Mouse (Mus musculus): ENCODE results near the gene Il5.

DNA sequence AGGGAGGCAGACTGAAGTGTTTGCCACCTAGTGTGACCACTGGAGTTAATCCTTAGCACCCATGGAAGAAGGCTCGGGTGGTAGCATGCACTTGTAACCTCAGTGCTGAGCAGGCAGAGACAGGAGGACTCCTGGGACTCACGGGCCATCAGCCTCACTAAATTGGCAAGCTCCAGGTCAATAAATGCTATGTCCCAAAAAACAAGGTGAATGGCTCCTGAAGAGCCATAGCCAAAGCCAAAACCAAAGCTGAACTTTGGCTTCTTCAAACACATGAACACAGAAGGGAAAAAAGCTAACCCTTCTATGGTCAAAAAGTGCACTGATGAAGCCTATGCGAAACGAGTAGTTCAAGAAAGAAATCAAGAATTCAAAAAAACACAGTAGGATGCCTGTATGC is 21.2 kb upstream of the Il5 start:
- TF ChIP-seq CTCF (IDR thresholded peaks at IDR 0.05; ENCODE audit: low read depth, low read length): no peak
- TF ChIP-seq POLR2A (IDR thresholded peaks at IDR 0.05; ENCODE audit: borderline replicate concordance, low read depth, low read length): no peak

Data from bone marrow macrophage, adult 2 months (primary cell).